Mouse (Mus musculus): ENCODE results near the gene Clic5.

DNA sequence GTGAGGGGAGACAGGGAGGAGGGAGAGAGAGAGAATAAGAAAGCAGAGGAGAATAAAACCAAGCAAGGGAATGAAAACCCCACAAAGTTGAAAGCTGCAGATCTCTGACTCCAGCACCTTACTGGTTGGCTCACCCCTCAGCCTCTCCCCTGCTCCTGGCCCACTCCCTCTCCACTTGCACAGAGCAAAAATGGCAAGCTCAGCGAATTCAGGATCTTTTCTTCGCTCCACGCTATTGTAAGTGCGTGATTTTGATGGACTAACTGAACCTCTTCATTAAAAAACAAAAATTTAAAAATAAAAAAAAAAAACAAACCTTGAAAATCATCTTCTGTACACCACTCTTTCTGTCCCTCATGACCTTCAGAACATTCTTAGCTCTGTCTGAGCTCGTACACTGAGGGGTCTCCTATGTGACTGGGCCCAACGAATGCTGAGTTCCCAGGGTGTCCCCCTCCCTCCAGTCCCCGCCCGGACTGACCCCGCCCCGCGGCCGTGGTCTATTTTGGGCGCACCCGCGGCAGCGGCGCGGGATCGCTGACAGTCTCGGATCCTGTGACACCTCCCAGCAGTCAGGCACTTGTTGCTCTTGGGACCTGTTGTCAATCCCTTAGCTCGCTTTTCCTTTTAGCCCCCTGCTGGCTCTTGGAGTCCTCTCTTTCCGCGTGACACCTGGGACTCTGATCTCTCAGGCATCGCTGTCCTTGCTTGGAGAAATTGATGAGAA is at the start of gene Clic5:
- TF ChIP-seq CTCF (IDR thresholded peaks at IDR 0.05; ENCODE audit: low read depth), result peak; percentile 27
- no peak for TF ChIP-seq EP300 (IDR thresholded peaks at IDR 0.05; ENCODE audit: low read depth)

Measured in liver, postnatal 0 days (tissue).